Mouse (Mus musculus) left cerebral cortex, adult 11 months (tissue): ENCODE measurements around the gene Eno2.
"Not testable (repeated sequence)": the region's sequence is repeated elsewhere in the genome, so short reads cannot be mapped to it uniquely, and the experiment has no call there.

Experiments used
- DNase-seq: peaks from one replicate; pipeline ENCODE4 v3.0.0; 2022; ENCODE audit warnings: low spot score

Eno2 gene

DNA sequence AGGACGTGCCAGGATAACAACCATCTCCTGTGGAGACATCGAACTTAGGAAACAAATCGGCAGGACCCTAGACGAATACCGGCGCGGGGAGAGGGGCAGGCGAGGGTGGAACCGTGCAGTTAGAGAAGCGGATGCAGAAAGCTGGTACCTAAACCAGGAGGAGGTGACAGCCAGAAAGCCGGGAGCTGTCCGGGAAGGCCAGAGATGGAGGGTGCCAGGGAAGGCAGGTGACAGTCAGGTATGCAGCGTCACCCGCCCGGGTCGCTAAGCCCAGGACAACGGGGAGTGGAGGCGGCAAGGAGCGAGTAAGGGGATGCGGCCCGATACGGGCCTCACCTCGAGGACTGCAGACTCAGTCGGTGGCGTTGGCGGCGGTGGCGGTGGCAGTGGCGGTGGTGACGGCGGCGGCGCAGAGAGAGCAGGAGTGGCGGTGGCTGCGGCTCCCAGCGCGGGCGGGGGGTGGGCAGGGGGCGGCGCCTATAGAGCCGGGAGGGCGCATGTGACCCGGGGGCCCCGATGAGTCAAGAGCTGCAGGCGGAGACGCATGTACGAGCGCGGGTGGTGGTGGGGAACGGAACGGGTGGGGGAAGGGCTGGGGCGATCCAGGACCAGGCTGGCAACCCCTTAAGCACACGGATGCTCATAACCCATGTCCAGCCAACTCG, at the start of gene Eno2:
Eno2 (minus strand) TSS at position 573 of the 665 bp plus-strand sequence.
- peak; percentile 62 for DNase-seq

- no peak for DNase-seq
Observed at GRCm38 (mm10) chr6:124817971-124818370, 48.5 kb upstream of the Eno2 start.

DNA sequence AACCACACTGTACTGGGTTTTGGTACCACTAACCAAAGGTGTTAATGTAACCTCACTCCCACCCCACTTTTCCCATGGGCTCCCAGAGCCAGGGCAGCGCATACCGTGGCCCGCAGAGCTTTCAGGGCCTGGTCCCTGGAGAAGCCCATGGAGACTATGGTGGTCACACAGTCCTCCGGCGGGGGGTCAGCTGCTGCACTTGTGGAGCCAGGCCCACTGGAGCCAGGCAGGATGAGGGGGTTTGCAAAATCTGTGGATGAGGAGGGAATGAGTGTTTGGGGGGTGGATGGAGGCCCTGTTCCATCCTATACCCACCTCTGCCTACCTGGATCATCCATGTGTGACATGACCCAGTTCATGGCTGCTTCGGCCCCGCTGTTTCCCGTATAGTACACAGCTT, 48.1 kb upstream of the Eno2 start:
- DNase-seq = no peak

DNA sequence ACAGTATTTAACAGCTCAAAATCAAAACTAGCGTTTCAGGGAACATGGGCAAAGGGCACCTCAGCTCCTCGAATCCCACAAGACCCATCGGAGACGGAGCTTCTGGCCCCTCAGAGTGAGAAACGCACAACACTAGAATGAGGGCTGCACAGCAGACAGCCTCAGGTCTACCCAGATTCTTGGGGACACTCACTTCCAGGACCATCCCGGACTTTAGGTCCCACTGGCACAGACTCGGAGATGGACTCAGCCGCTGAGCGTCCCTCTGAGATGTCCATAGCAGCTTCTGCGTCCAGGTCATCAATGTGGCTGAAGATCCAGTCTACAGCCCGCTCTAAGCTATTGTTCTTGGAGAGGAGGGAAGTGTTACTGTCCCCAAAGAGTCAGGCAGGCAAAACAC, 47.7 kb upstream of the Eno2 start:
- DNase-seq = no peak

GRCm38 (mm10) chr6:124816611-124817010, 47.1 kb upstream of the Eno2 start:
- DNase-seq = no peak

DNA sequence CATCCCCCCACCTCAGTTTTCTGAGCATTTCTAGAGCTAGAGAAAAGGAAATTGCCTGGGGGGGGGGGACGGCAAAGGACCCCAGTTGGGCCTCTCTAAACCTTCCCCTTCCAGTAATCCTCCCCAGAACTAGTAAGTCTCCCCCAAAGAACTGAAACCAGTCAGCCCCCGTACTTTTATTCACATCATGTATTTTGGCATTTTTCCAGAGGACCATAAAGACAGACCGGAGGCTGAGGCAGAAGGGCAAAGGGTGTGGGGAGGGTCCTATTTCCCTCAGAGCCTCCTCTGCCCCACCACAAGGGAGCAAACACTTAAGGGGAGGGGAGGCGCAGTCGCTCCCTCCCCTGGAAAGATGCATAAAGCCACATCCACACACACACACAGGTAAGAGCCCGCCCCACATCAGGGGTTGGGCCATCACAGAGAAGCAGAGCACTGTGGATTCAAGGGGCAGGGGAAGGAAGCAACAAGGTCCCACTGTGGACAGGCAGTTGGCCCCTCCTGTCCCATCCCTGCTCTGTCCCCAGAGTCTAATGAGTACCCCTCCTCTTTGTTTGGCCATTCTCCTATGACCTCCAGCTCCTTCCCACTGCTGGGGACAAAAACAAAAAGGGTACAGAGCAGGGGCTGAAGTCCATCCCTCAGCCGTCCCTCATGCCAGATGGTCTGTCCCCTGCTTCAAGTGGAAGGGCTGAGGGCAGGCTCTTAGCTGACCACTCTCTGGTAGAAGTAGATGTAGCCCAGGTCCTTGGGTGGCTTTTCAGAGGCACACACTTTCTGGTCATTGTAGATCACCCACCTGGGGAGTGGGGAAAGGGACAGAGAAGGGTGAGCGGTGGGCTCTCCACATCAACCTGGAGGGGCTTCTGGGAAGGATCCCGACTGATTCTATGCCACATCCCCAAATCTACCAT, 45.6 kb upstream of the Eno2 start:
- DNase-seq = no peak

DNA sequence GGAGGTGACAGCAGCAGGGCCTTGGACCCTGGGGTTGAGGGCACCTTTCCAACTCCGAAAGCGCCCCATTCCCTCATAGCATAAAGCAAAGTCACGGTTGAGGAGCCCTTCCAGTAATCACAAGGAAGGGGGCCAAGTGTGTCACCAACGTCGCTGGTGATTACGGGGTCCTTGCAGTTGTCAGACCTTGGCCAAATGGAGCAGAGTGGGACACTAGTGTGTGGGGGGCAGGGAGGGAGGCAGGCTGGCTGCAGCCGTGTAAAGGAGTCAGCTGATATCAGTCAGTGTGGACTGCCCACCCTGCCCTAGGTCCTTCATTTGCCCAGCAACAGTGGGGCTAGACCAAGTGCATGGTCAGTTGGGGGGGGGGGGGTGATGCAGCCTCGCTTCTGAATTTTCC, 45.0 kb upstream of the Eno2 start:
- no peak for DNase-seq

DNA sequence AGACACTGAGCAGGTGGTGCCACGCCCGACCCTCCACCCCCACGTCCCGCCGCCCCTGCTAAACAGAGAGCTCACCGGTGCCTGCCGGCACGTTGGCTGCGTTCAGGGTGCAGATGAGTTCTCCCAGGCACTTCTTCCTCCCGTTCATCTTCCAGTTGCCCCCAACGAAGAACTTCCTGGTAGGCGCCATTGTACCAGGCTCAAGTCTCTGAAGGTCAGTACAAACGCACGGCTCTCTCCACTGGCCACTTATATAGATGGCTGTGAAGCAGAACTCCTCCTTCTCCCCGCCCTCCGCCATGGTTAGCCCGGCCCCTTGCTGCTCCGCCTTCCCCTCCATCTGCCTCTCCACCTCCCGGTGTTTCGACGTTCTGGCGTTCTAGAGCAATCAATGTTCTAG, 44.5 kb upstream of the Eno2 start, which contains the start of gene Tpi1:
Tpi1 (minus strand) TSS at position 364 of the 400 bp plus-strand sequence.
- peak; percentile 83 for DNase-seq

- no peak for DNase-seq
Observed at GRCm38 (mm10) chr6:124813496-124813895, 44.0 kb upstream of the Eno2 start.

- no peak for DNase-seq
Observed at GRCm38 (mm10) chr6:124812848-124813247, 43.4 kb upstream of the Eno2 start.

- DNase-seq = no peak
Observed at GRCm38 (mm10) chr6:124811701-124812560, 42.5 kb upstream of the Eno2 start.

- no peak for DNase-seq
Observed at GRCm38 (mm10) chr6:124811403-124811665, 41.9 kb upstream of the Eno2 start.

DNA sequence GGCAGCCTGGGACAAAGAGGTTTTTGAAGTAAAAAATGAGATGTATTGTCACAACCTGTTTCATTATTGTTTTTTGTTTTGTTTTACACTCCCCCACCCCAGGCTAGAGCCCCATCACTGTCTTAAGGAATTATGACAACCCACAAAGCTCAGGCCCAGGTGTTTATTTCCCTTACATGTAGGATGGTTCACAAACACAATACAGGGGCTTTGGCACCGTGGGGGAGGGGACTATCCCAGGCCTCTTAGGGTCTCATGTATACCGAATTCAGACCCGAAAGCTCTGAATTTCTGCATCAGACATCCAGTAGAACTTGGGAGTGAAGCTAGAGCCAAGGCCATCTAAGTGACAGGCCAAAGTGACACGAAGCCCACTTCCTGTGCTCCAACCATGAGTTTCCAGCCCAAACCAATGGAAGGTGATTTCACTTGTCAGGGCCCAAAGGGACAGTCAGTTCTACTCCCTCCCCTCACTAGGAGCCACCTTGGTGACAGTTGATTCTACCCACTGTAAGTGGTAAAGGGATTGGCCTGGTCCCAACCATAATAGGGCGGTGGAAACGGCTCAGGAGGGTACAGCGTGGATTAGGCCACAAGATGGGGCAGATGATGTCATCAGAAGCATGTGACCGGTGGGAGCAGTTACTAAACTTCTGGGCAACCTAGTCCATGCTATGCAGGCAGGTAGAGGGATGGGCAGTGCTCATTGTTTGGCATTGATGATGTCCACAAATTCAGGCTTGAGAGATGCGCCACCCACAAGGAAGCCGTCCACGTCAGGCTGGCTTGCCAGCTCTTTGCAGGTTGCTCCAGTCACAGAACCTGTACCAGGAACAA, 41.3 kb upstream of the Eno2 start:
- DNase-seq = not testable (repeated sequence)

DNA sequence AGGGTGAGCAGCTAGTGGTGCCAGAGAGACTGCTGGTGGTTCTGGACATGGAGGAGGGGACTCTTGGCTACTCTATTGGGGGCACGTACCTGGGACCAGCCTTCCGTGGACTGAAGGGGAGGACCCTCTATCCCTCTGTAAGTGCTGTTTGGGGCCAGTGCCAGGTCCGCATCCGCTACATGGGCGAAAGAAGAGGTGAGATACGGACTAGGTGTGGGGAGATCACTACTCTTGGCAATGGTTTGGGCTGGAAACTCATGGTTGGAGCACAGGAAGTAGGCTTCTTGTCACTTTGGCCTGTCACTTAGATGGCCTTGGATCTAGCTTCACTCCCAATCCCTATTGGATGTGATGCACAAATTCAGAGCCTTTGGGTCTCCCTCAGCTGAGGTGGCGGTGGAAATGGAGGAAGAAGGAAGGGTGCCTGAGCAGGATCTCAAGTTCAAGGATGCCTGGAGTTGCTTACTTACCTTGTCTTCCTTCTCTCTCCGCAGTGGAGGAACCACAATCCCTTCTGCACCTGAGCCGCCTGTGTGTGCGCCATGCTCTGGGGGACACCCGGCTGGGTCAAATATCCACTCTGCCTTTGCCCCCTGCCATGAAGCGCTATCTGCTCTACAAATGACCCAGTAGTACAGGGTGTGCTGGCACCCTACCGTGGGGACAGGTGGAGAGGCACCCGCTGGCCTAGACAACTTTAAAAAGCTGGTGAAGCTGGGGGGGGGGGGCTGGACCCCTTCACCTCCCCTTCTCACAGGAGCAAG, 40.5 kb upstream of the Eno2 start:
- no peak for DNase-seq

GRCm38 (mm10) chr6:124809052-124809774, 39.7 kb upstream of the Eno2 start:
- no peak for DNase-seq

GRCm38 (mm10) chr6:124808358-124809012, 39.0 kb upstream of the Eno2 start, which contains the start of gene Spsb2:
Gene Spsb2, plus strand, starts transcription at chr6:124808661.
- no peak for DNase-seq

DNA sequence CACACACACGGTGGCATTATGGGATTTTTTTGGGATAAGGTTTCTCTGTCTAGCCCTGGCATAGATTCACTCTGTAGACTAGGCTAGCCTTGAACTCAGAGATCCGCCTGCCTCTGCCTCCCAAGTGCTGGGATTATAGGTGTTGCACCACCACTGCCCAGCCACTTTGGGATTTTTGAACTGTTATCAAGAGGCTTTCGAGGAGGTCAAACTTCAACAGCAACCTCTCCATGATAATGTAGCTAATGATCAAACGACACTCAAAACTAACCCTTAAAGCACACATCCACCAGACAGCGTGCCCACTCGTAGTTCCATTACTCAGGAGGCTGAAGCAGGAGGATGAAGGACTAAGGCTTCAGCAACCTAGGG, 38.5 kb upstream of the Eno2 start:
- no peak for DNase-seq

DNA sequence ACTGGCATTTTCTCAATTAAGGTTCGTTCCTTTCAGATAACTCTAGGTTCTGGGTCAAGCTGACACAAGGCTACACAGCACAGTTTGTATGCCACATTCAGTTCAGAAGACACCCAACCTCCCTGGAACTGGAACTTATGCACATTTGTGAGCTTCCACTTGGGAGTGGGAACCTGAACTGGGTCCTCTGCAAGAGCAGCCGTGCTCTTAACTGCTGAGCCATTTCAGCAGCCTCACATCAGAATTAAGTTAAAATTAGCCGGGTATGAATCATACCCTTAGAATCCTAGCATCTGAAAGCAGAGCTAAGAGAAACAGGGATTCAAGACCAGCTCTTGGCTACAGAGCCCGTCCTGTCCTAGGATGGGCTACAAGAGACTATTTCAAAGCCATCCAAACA, 37.9 kb upstream of the Eno2 start:
- no peak for DNase-seq

- no peak for DNase-seq
Observed at GRCm38 (mm10) chr6:124806446-124807140, 37.1 kb upstream of the Eno2 start.
